Mouse (Mus musculus): ENCODE data around the gene Nop10. TPM values are rescaled to one million over a fixed set of nuclear protein-coding genes. Genes with fewer than 3 reads are reported as not detected.

Nop10 gene
- polyA plus RNA-seq, 1 experiment = 79.9 TPM

- TF ChIP-seq CTCF (IDR thresholded peaks at IDR 0.05; ENCODE audit: control insufficient read depth, insufficient read depth, low read length) (no peak), POLR2A (IDR thresholded peaks at IDR 0.05; ENCODE audit: borderline replicate concordance, control insufficient read depth, low read depth, low read length) (no peak)
- Histone ChIP-seq H3K4me1 (ENCODE audit: control insufficient read depth, insufficient read depth, low read length) (no peaks in the 10 kb centered on the region; the same call in 1 of the 2 replicates), H3K27ac (ENCODE audit: control insufficient read depth, insufficient read depth, low read depth, low read length, poor library complexity) (no peak overlapping the region), H3K4me3 (replicated peaks; ENCODE audit: control insufficient read depth, low read depth, low read length) (no peak overlapping the region)
- 18% methylated on average over 4 of the region's 4 CpGs for WGBS
Measured at GRCm38 (mm10) chr2:112238006-112238405, 23.7 kb upstream of the Nop10 start.

GRCm38 (mm10) chr2:112239212-112239934, 22.4 kb upstream of the Nop10 start, which contains the start of gene Lpcat4:
Gene Lpcat4 (plus strand): TSS chr2:112239468.
- H3K4me1 ChIP-seq (ENCODE audit: control insufficient read depth, insufficient read depth, low read length) = no peaks in the 10 kb centered on the region; the same call in 1 of the 2 replicates
- peak within 1 kb of the TSS; percentile 97 for H3K4me3 ChIP-seq (replicated peaks; ENCODE audit: control insufficient read depth, low read depth, low read length)
- under 1% methylated on average over 93 of the region's 94 CpGs for WGBS
- H3K27ac ChIP-seq (ENCODE audit: control insufficient read depth, insufficient read depth, low read depth, low read length, poor library complexity) = peak within 1 kb of the TSS; percentile 96
- TF ChIP-seq CTCF (IDR thresholded peaks at IDR 0.05; ENCODE audit: control insufficient read depth, insufficient read depth, low read length) (peak; percentile 85), POLR2A (IDR thresholded peaks at IDR 0.05; ENCODE audit: borderline replicate concordance, control insufficient read depth, low read depth, low read length) (peak; percentile 44; the same call in 1 of the 2 replicates)

GRCm38 (mm10) chr2:112239935-112240721, 21.6 kb upstream of the Nop10 start:
- peak overlapping the region; percentile 97 for H3K4me3 ChIP-seq (replicated peaks; ENCODE audit: control insufficient read depth, low read depth, low read length)
- TF ChIP-seq CTCF (IDR thresholded peaks at IDR 0.05; ENCODE audit: control insufficient read depth, insufficient read depth, low read length) (peak; percentile 7; the same call in 1 of the 2 replicates), POLR2A (IDR thresholded peaks at IDR 0.05; ENCODE audit: borderline replicate concordance, control insufficient read depth, low read depth, low read length) (no peak)
- peak overlapping the region; percentile 96 for H3K27ac ChIP-seq (ENCODE audit: control insufficient read depth, insufficient read depth, low read depth, low read length, poor library complexity)
- whole genome bisulfite sequencing = under 1% methylated on average over 28 of the region's 28 CpGs
- no peaks in the 10 kb centered on the region; the same call in 1 of the 2 replicates for H3K4me1 ChIP-seq (ENCODE audit: control insufficient read depth, insufficient read depth, low read length)

- WGBS = 84% methylated on average over 14 of the region's 14 CpGs
- TF ChIP-seq POLR2A (IDR thresholded peaks at IDR 0.05; ENCODE audit: borderline replicate concordance, control insufficient read depth, low read depth, low read length) = no peak
- TF ChIP-seq CTCF (IDR thresholded peaks at IDR 0.05; ENCODE audit: control insufficient read depth, insufficient read depth, low read length) = no peak
- H3K4me1 ChIP-seq (ENCODE audit: control insufficient read depth, insufficient read depth, low read length) = no peaks in the 10 kb centered on the region; the same call in 1 of the 2 replicates
- H3K27ac ChIP-seq (ENCODE audit: control insufficient read depth, insufficient read depth, low read depth, low read length, poor library complexity) = no peak overlapping the region
- H3K4me3 ChIP-seq (replicated peaks; ENCODE audit: control insufficient read depth, low read depth, low read length) = no peak overlapping the region
Measured at GRCm38 (mm10) chr2:112241787-112242186, 19.9 kb upstream of the Nop10 start.

- no peak overlapping the region for H3K4me3 ChIP-seq (replicated peaks; ENCODE audit: control insufficient read depth, low read depth, low read length)
- 82% methylated on average over 5 of the region's 5 CpGs for WGBS
- H3K4me1 ChIP-seq (ENCODE audit: control insufficient read depth, insufficient read depth, low read length) = no peaks in the 10 kb centered on the region; the same call in 1 of the 2 replicates
- no peak for TF ChIP-seq CTCF (IDR thresholded peaks at IDR 0.05; ENCODE audit: control insufficient read depth, insufficient read depth, low read length)
- TF ChIP-seq POLR2A (IDR thresholded peaks at IDR 0.05; ENCODE audit: borderline replicate concordance, control insufficient read depth, low read depth, low read length) = no peak
- no peak overlapping the region for H3K27ac ChIP-seq (ENCODE audit: control insufficient read depth, insufficient read depth, low read depth, low read length, poor library complexity)
Measured at GRCm38 (mm10) chr2:112245307-112245706, 16.4 kb upstream of the Nop10 start.

GRCm38 (mm10) chr2:112246193-112246592, 15.5 kb upstream of the Nop10 start:
- H3K4me1 ChIP-seq (ENCODE audit: control insufficient read depth, insufficient read depth, low read length) = no peaks in the 10 kb centered on the region; the same call in 1 of the 2 replicates
- no peak overlapping the region for H3K4me3 ChIP-seq (replicated peaks; ENCODE audit: control insufficient read depth, low read depth, low read length)
- WGBS = 89% methylated on average over 6 of the region's 6 CpGs
- H3K27ac ChIP-seq (ENCODE audit: control insufficient read depth, insufficient read depth, low read depth, low read length, poor library complexity) = no peak overlapping the region
- no peak for TF ChIP-seq CTCF (IDR thresholded peaks at IDR 0.05; ENCODE audit: control insufficient read depth, insufficient read depth, low read length)
- no peak for TF ChIP-seq POLR2A (IDR thresholded peaks at IDR 0.05; ENCODE audit: borderline replicate concordance, control insufficient read depth, low read depth, low read length)

- WGBS = 14% methylated on average over 10 of the region's 10 CpGs
- Histone ChIP-seq H3K27ac (ENCODE audit: control insufficient read depth, insufficient read depth, low read depth, low read length, poor library complexity) (no peak overlapping the region), H3K4me1 (ENCODE audit: control insufficient read depth, insufficient read depth, low read length) (no peaks in the 10 kb centered on the region), H3K4me3 (replicated peaks; ENCODE audit: control insufficient read depth, low read depth, low read length) (no peak overlapping the region)
- no peak for TF ChIP-seq POLR2A (IDR thresholded peaks at IDR 0.05; ENCODE audit: borderline replicate concordance, control insufficient read depth, low read depth, low read length)
- no peak for TF ChIP-seq CTCF (IDR thresholded peaks at IDR 0.05; ENCODE audit: control insufficient read depth, insufficient read depth, low read length)
Measured at GRCm38 (mm10) chr2:112247323-112247722, 14.4 kb upstream of the Nop10 start.

All from bone marrow, adult 2 months (tissue).